Mouse (Mus musculus) brain, embryonic 14.5 days (tissue): ENCODE results near the gene BC016579. TPM values are rescaled to one million over a fixed set of nuclear protein-coding genes. Genes with fewer than 3 reads are reported as not detected.

Experiments
- DNase-seq: peaks from one replicate; pipeline ENCODE4 v3.0.0-alpha.2; 2011; ENCODE audit warnings: low read depth
- CTCF ChIP-seq: fragments of 200-500 bp; IDR thresholded peaks from 2 replicates; pipeline ENCODE4 v1.5.1; 2012; ENCODE audit warnings: inconsistent platforms, mild to moderate bottlenecking, moderate library complexity, borderline replicate concordance; ENCODE audit not compliant: insufficient read depth, insufficient read length; ENCODE audit errors: extremely low read depth
- POLR2A ChIP-seq: fragments of 200-500 bp; IDR thresholded peaks from 2 replicates; pipeline ENCODE4 v1.6.1; 2012; ENCODE audit warnings: mild to moderate bottlenecking, inconsistent platforms, borderline replicate concordance; ENCODE audit not compliant: poor library complexity, insufficient read depth, insufficient read length, severe bottlenecking; ENCODE audit errors: extremely low read depth
- polyA plus RNA-seq: library from polyadenylated mRNA; depleted of rRNA; stranded (reverse); fragments of >200 nt; gene quantifications from 2 replicates; pipeline ENCODE4 v1.2.3, GENCODE M21; 2012

BC016579 gene
- polyA plus RNA-seq, 1 experiment: 0.22 TPM

GRCm38 (mm10) chr16:45668178-45668577, 14.3 kb upstream of the BC016579 start:
- no peak for DNase-seq
- TF ChIP-seq CTCF (no peak), POLR2A (no peak)

GRCm38 (mm10) chr16:45666136-45666535, 12.3 kb upstream of the BC016579 start:
- DNase-seq: no peak
- TF ChIP-seq POLR2A: no peak
- TF ChIP-seq CTCF: no peak

- DNase-seq: no peak
- no peak for TF ChIP-seq CTCF
- TF ChIP-seq POLR2A: no peak
Observed at GRCm38 (mm10) chr16:45662381-45662780, 8.5 kb upstream of the BC016579 start.

- TF ChIP-seq CTCF: no peak
- no peak for TF ChIP-seq POLR2A
- DNase-seq: no peak
Observed at GRCm38 (mm10) chr16:45659596-45659995, 5.7 kb upstream of the BC016579 start.

- TF ChIP-seq CTCF (no peak), POLR2A (no peak)
- no peak for DNase-seq
Observed at GRCm38 (mm10) chr16:45658248-45658647, 4.4 kb upstream of the BC016579 start.

GRCm38 (mm10) chr16:45657574-45658159, 3.8 kb upstream of the BC016579 start:
- DNase-seq: no peak
- TF ChIP-seq CTCF: no peak
- TF ChIP-seq POLR2A: no peak

- TF ChIP-seq POLR2A (no peak), CTCF (no peak)
- DNase-seq: no peak
Observed at GRCm38 (mm10) chr16:45654465-45654864, 597 bp upstream of the BC016579 start.

GRCm38 (mm10) chr16:45653009-45653933, 597 bp downstream of the BC016579 start:
- no peak for DNase-seq
- TF ChIP-seq CTCF (no peak), POLR2A (no peak)

- DNase-seq: no peak
- TF ChIP-seq POLR2A: no peak
- TF ChIP-seq CTCF: no peak
Observed at GRCm38 (mm10) chr16:45651497-45651896, 2.4 kb downstream of the BC016579 start.

GRCm38 (mm10) chr16:45644380-45644779, 9.5 kb downstream of the BC016579 start:
- DNase-seq: no peak
- TF ChIP-seq CTCF (no peak), POLR2A (no peak)

GRCm38 (mm10) chr16:45643944-45644343, 9.9 kb downstream of the BC016579 start:
- TF ChIP-seq POLR2A: no peak
- TF ChIP-seq CTCF: no peak
- DNase-seq: no peak
